ENCODE assay signal across 18 mouse cellular contexts in the genomic region with DNA sequence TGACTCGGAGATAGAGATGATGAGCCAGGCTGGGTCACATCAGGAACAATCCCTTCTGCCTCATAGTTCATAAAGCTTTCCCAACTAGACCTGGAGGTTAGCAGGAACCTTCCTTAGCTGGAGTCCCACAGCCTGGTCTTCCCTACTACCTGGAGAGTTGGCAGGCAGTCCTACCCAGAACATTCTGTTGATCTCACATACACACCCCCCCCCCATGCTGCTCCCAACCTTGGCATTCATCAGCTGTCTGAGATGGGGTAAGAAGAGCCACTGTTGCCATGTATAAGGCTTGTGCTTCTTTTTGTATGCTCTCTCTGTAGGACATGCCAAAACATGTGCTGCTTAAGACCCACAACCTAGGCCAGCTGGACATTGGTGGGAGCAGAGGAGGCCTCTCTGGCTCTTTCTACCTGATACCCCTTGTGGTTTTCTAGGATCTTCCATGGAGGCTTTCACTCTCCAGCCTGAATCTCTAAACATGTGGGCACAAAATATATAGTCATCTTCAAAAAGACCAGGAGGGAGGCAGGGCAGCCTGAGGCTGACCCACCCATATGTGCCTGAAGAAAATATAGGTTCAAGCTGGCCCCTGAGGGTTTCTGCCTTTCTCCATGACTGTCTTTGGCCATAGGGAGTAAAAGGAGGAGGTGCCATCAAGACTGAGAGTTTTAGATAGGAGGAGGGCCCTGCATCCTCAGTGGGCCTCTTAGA. TPM values are rescaled to one million over a fixed set of nuclear protein-coding genes. Genes with fewer than 3 reads are reported as not detected.
"Had no signal": no experiment of that assay in that cellular context is flagged by ENCODE, and none has a peak within 500 bp of the region (broad histone marks: within the 10 kb centered on the region; RNA-seq: fewer than 3 reads in every experiment).

No protein-coding gene starts in this region.

- DNase-seq: lung, adult 18-20 months; lung, embryonic 14.5 days; lung, postnatal 10 days; lung, postnatal 4 days; midbrain, embryonic 14.5 days; right cerebral cortex, postnatal 14 days; thymus, adult 2 months; thymus, postnatal 25 days; thymus, postnatal 4 days had no signal

- H3K9me3 ChIP-seq: midbrain, embryonic 10.5 days; midbrain, embryonic 12.5 days; neural tube, embryonic 12.5 days; stomach, embryonic 15.5 days had no signal

- H3K27ac ChIP-seq: midbrain, embryonic 10.5 days; midbrain, embryonic 12.5 days; neural tube, embryonic 12.5 days; stomach, embryonic 15.5 days; stomach, postnatal 0 days had no signal

- H3K4me3 ChIP-seq: midbrain, embryonic 10.5 days; midbrain, embryonic 12.5 days; myocyte; neural tube, embryonic 12.5 days; stomach, embryonic 15.5 days had no signal

- H3K36me3 ChIP-seq: midbrain, embryonic 10.5 days; midbrain, embryonic 12.5 days; neural tube, embryonic 12.5 days; stomach, embryonic 15.5 days had no signal

- H3K4me1 ChIP-seq: neural tube, embryonic 12.5 days; stomach, embryonic 15.5 days had no signal

- H3K27me3 ChIP-seq: midbrain, embryonic 12.5 days; neural tube, embryonic 12.5 days; stomach, embryonic 15.5 days had no signal

RNA-seq across cellular contexts. Expression of a gene that starts 54.3 kb away (rescaled TPM):
- polyA plus RNA-seq: myocyte had no signal

RNA-seq across cellular contexts. Expression of a gene that starts 57.8 kb away (rescaled TPM):
- total RNA-seq: megakaryocyte-erythroid progenitor cell, adult 5-6 weeks; neutrophil, adult 5-6 weeks had no signal
- polyA plus RNA-seq: lung, embryonic 16.5 days; midbrain, embryonic 10.5 days had no signal
